Mouse (Mus musculus) CD8-positive naive resting alpha-beta T cell, adult 2 months (primary cell): Measurements from ENCODE around the gene Man1b1.

Source experiments
- DNase-seq, 2 experiments: peaks; one replicate each; pipeline ENCODE4 v3.0.0; 2022; ENCODE audit warnings: low read depth in 2 of 2, low spot score in 2 of 2

The Man1b1 gene

GRCm38 (mm10) chr2:25332286-25333160 is at the start of gene Man1b1:
TSS of gene Man1b1 (plus strand) at chr2:25332338.
- peak; percentile 99 for DNase-seq

- no peak for DNase-seq
Observed at GRCm38 (mm10) chr2:25285551-25285950, 46.6 kb upstream of the Man1b1 start.

DNA sequence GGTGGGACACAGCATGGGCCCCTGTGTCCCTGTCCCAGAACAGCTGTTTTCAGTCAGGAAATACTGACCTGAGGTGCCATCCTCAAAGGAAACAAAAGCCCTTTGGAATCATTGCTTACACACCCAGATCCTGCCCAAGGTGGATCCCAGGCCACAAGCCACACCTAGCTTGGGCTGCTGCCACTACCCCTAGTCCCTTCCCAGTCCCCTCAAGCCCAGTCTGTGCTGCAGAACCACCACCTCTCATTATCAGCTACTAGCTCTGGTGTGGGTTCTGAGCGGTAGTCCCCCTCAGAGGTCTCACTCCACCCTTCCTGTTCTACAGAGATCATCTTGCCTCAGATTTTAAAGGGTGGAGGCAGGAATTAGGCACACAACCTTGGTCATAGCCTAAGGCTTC is 45.8 kb upstream of the Man1b1 start:
- DNase-seq: no peak

DNA sequence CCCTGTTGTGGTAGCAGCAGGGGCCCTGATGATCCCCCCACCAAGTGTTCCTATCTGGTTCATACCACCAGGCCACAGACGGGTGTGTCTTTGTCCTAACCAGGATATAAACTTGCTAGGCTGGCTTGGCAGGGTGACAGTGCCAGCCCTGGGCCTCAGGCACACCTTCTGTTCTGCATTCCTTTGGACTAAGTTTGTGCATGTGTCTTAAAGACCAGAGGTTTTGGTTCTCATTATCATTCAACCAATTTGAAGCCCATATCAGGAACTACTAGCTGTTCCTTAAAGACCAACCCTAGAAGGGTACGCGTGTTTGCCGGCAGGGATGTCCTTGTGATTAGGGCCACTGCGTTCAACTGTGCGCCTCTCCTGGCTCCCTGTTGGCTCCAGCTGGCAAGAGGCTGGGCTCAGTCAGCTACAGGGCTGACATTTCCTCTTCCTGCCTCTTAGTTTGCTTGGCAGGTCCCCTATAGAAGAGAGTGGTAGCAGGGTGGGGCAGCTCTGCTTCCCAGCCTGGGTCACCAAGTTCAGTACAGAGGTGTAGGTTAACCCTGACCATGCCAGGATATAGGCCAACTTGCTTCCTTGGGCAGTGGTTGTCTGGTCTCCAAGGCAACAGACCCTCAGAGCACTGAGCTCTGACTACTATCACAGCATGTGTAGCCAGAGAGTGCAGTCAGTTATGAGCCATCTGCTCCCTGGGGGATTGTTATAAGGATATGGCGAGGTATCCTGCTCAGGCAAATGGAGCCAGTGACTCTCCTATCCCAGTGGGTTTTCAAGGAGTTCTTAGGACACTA is 45.1 kb upstream of the Man1b1 start:
- no peak for DNase-seq

GRCm38 (mm10) chr2:25287927-25288649 is 44.0 kb upstream of the Man1b1 start, which contains the start of gene Tmem210:
TSS of gene Tmem210 (plus strand) at chr2:25288145.
- DNase-seq: no peak

- no peak for DNase-seq
Observed at GRCm38 (mm10) chr2:25288734-25289345, 43.3 kb upstream of the Man1b1 start.

DNA sequence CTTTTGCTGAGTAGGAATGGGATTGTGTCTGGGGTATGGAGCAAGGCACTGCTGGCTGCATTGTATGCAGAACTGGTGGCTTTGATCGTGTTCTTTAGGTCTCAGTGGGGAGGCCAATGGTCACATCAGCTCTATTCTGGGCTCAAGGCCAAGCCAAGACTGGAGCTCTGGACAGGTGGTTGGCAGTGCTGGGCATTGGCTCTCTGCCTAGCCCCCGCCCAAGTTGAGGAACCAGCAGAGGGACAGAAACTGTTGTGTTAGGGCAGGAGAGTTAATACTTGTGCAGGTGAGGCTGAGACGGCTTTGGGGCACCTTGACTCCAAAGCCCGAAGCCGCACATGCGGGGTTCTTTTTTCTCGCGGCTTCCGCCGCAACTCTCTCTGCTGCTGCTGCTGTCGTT is 42.5 kb upstream of the Man1b1 start, which contains the start of gene Lrrc26:
Gene Lrrc26 (plus strand): TSS at position 265 of the 400 bp plus-strand sequence.
- no peak for DNase-seq

DNA sequence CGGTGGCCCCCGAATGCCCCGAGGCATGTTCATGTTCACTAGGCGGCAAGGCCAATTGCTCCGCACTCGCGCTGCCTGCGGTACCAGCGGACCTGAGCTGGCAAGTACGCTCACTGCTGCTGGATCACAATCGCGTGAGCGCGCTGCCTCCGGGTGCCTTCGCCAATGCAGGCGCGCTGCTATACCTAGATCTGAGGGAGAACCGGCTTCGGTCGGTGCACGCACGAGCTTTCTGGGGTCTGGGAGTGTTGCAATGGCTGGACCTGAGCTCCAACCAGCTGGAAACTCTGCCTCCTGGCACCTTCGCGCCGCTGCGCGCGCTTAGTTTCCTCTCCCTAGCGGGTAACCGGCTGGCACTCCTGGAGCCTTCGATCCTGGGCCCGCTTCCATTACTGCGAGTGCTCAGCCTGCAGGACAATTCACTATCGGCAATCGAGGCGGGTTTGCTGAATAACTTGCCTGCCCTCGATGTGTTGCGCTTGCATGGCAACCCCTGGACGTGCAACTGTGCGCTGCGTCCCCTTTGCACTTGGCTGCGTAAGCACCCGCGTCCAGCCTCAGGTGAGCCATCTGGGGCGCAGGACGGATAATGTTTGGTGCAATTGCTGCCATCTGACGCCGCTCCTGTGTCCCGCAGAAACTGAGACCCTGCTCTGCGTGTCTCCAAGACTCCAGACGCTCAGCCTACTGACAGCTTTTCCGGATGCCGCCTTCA is 41.9 kb upstream of the Man1b1 start:
- DNase-seq: no peak

GRCm38 (mm10) chr2:25290816-25291130 is 41.4 kb upstream of the Man1b1 start:
- no peak for DNase-seq

GRCm38 (mm10) chr2:25291184-25292053 is 40.7 kb upstream of the Man1b1 start:
- DNase-seq: no peak

DNA sequence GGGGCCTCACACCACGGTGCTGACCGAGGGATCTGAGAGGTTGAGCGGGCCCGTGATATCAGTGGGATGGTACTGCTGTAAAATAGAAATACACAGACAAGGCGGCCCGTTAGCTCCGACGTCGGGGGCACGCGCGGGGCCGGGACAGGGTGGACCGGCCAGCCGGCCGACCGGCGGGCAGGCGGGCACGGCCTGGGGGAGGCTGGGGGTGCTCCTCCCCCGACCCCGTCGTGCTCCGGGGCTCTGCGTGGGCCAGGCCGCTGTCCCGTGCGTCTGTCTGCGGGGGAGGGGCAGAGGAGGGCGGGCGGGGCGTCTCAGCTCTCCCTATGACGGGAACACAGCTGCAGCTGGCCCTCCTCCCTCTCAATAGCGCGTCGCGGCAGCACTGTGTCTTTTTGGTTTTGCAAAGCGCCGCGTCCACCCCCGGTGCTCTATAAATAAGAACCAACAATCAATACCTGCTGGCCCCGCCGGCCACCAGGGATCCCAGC is 40.0 kb upstream of the Man1b1 start:
- no peak for DNase-seq

- DNase-seq: peak; percentile 64 to 70
Observed at GRCm38 (mm10) chr2:25292856-25293255, 39.3 kb upstream of the Man1b1 start.

DNA sequence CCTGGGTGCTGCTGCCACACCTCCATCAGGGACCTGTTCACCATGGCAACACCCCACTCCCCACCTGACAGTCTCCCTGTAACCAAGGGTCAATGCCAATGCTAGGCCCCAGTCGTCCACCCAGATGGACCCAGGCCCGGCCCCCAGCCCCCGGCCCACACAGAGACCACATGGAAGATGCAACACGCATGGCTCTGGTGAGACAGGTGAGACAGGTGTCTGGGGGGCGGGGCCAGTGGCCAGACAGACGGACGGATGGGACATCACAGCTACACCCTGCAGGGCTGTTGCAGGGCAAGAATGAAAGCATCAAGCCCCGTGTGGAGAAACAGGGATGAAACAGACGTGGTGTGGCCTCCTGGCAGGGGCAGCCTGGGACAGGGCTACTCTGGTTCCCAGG is 38.4 kb upstream of the Man1b1 start:
- no peak for DNase-seq

- DNase-seq: no peak
Observed at GRCm38 (mm10) chr2:25297093-25297492, 35.0 kb upstream of the Man1b1 start.

GRCm38 (mm10) chr2:25298046-25298445 is 34.1 kb upstream of the Man1b1 start:
- DNase-seq: no peak

- no peak for DNase-seq
Observed at GRCm38 (mm10) chr2:25303452-25303851, 28.7 kb upstream of the Man1b1 start.

DNA sequence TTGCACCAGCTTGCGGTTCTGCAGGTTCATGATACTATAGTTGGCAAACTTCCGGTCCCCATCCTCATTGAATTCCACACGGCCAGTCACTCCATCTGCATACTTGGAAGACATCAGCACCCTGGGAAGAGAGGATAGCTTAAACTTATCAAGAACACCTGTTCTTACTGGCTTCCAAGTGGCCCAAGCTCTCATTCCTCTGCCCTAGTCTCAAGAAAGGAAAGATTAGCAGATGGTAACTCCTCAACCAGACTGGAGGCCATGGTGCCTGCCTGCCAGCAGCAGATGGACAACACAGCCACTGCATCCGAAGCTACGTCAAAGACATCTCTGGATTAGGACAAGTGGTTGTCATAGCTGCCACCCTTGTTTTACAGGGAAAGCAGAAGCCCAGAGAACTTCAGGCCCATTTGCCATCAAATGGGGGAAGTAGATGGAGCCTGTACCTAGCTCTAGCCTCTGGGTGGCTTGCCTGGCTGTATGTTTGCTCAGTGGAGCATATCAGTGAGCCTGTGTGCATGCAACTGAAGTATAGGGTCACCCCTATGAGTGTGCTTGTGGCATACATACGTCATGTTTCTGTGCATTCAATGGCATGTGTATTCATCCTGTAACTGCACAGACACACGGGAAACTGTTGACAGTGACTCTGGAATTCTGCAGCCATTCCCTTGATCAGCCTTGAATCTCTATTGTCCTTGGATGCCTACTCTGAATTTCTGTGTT is 28.0 kb upstream of the Man1b1 start:
- no peak for DNase-seq

- DNase-seq: no peak
Observed at GRCm38 (mm10) chr2:25304657-25305541, 27.2 kb upstream of the Man1b1 start.
